Mouse (Mus musculus) T-helper 2 cell (primary cell): ENCODE data around the gene 4931414P19Rik.

Experiments used
- in situ Hi-C: fragments of 300-600 bp; cut with MboI, MseI; formaldehyde crosslinking; loops from one replicate; pipeline ENCODE4 v1.15.1; 2025; ENCODE audit warnings: high pct_unique_total_duplicates

Gene 4931414P19Rik

DNA sequence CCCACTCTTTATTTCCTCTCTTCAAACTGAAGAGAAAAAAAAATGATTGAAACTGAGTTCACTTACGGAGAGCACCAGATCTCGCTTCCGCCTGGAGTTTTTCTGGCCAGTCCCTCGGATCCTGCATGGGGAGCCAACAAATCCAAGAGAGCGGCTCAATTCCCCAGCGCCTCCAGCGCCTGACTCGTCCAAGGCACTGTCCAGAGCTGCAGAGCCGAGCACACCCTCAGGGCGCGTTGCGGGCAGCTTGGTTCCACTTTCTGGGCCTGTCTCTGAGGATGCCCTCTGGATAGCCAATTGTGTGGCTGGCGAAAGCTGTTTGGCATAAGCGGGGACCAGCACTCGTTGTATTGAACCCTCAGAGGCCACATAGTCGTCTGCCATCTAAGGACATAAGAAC is 14.7 kb downstream of the 4931414P19Rik start:
- in situ Hi-C loops, result no loop called here

GRCm38 (mm10) chr14:54583681-54584338 is 22.0 kb downstream of the 4931414P19Rik start:
- in situ Hi-C loops, result no loop called here

GRCm38 (mm10) chr14:54582536-54582935 is 23.3 kb downstream of the 4931414P19Rik start:
- in situ Hi-C loops, result no loop called here

GRCm38 (mm10) chr14:54579638-54580037 is 26.2 kb downstream of the 4931414P19Rik start:
- in situ Hi-C loops, result no loop called here

- in situ Hi-C loops, result no loop called here
These were observed 27.7 kb downstream of the 4931414P19Rik start for GRCm38 (mm10) chr14:54578063-54578462.

GRCm38 (mm10) chr14:54577089-54577982 is 28.5 kb downstream of the 4931414P19Rik start, which contains the start of gene Ajuba:
Gene Ajuba (minus strand): TSS chr14:54577558.
- in situ Hi-C loops, result no loop called here

DNA sequence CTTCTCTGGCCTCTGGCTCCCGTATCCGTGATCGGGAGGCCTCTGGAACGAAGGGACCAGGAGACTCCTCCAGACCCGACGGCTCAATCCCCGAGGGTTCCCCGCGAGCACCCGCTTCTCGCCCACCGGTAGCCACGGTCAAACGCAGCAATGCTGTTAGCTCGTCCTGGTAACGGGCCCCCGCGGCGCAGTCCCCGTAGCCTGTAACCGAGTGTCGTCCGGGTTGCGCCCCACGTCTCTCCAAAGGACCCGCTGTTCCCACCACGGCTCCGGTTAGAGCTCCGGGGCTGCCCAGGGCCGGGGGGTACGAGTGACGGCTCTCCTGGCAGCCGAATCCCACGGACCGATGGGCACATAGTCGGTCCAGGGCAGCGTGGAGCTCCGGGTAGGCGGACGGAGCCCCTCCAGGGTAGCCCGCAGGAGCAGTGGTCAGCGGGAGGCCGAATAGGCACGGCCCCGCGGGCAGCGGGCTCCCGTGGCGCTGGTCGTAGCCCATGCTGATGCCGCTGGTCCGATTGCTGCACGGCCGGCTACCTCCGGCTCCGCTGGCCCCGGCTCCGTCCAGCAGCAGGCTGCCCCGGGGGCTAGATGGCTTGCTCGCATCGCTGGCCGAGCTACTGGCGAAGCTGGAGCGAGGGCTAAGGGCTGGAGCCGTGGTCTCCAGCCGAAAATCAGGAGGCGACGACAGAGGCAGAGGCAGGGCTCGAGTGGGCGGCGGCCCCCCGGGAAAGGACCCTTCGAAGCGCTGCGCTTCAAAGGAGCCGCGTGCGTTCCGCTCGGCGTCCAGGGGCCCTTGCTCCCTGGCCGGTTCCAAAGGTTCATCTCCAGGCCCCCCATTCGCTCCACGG is 29.3 kb downstream of the 4931414P19Rik start:
- in situ Hi-C loops, result no loop called here

DNA sequence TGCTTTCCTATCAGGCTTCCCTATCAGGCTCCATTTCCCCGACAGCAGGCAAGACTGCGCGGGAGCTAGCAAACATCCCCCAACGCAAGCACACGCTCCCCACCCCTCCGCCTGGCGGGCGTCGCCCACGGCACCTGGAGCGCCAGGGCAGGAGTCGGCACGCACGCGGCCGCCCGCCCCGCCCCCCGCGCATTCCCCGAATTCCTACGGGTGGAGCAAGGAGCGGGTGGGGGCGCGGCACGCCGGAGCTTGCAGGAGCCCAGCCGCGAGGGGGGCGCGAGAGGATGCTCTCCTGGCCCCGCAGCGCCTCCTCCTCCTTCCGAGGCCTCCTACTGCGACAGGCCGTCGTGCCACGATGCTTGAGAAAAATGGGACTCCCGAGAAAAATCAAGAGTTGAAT is 30.2 kb downstream of the 4931414P19Rik start:
- in situ Hi-C loops, result no loop called here

GRCm38 (mm10) chr14:54575031-54575430 is 30.8 kb downstream of the 4931414P19Rik start:
- in situ Hi-C loops, result no loop called here

GRCm38 (mm10) chr14:54574253-54574652 is 31.5 kb downstream of the 4931414P19Rik start:
- in situ Hi-C loops, result loop anchor here (5.0 kb wide), 2 partner anchors 38 to 68 kb away; partner anchors contain the start of genes Cdh24 and Gm17606

DNA sequence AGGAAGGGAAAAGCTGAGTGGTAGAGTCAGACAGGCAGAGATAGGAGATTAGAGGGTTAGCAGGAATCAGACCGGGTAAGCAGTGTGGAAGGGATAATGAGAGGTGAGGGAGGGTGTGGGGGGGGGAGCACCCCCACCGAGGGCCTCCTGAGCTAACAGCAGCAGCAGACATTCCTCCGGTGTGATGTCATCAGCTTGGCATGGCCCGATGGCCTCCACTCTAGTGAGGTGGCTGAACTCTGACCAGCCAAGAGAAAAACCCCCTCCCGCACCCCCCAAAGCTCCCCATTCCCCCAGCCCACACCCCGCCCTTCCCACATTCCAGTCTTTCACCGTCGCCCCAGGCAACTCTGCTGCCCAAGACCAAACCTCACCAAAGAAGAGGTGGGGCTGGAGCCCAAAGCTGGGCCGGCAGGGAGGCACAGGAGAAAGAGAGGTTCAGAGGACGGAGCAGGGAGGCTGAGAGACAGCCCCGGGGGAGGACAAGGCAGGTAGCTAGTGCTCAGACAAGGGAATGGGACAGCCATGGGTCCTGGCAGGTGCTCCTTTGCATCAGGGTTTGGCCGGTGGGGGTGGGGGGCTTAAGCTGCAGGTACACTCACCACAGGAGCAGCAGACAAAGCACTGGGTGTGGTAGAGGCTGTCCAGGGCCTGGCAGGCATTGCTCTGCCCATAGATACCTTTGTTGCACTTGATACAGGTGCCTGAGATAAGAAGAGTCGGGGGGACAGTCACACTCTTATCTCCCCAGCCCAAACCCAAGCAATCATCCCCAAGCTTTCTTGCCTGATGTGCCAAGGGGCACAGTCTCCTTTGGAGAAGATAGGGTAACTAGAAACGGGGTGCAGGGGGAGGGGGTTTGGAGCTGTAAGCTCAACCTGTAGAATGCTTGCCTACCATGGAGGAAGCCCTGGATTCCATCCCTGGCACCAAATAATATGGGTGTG is 32.7 kb downstream of the 4931414P19Rik start:
- in situ Hi-C loops, result loop anchor here (5.0 kb wide), 2 partner anchors 39 to 69 kb away; partner anchors contain the start of genes Cdh24 and Gm17606

GRCm38 (mm10) chr14:54572122-54572521 is 33.7 kb downstream of the 4931414P19Rik start:
- in situ Hi-C loops, result loop anchor here (5.0 kb wide), 2 partner anchors 40 to 70 kb away; partner anchors contain the start of genes Cdh24 and Gm17606

DNA sequence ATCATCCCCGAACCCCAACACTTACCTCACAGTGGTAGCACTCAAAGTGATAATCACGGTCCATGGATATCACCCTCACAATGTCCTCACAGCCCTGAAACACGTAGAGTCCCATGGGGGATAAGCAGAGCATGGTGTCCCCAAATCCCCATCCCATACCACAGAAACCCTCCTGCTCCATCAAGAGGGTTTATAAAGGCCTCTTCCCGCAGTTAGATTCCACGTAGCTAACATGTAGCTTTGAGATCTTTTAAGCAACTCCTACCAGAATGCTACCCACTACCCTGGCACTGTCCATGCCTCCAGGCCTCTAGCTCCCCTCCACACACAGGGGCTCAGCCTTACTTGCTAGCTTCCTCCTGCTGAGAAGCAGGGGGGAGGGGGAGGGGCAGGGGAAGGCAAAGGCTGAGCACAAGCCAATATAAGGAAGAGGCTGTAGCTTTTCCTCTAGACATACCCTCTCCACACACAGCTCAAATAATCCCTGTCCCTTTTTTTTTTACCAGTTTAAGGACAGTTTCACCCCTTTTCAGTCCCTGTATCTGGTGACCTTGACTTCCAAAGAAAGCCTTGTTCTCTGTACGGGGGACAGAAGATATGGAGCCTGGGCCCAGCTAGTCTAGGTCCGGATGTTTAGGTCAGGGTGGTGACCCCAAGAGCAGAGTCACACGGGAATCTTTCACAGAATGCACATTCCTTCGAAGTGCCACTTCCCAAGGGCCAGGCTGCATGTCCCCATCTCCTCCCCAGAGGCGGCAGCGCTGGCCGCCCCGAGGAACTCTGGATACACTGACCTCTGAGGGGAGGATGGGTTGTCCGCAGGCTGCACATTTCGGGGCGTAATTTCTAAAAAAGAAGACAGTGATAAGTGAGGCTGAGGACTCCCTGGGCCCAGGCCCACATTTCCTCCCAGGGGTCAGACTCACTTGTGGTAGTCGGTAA is 36.1 kb downstream of the 4931414P19Rik start:
- in situ Hi-C loops, result loop anchor here (5.0 kb wide), 2 partner anchors 43 to 73 kb away; partner anchors contain the start of genes Cdh24 and Gm17606

- in situ Hi-C loops, result no loop called here
These were observed 36.9 kb downstream of the 4931414P19Rik start for GRCm38 (mm10) chr14:54568694-54569414.

DNA sequence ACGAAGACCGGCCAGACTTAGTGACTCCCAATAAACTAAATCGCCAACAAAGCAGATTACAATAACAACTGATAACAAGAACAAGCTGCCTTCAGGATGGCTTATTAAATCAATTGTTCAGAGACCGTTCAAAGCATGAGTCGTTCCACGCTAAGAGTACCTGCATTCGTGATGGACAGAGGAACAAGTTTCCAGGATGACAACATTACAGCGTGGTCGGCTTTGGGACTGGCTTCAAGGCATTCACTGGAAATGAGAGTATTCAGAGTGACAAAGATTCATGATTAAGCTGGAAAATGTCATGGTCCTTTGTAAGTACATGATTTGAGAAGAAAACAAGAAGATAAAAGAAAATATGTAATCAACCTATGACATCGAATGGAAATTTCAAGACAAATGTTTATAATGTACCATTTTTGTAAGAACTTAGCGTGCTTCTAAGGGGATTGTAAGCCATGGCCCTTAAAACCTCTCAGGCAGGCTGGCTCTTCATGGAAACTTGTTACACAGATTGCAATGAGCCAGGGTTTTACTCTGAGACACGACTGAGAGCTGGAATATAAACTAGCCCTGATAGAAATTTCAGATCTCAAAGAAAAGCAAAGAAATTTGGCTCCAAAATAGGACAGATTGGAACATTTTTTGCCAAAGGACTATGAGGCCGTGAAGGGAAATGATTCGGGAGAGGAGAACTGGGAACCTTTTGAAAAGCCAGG is 45.1 kb downstream of the 4931414P19Rik start:
- in situ Hi-C loops, result no loop called here

DNA sequence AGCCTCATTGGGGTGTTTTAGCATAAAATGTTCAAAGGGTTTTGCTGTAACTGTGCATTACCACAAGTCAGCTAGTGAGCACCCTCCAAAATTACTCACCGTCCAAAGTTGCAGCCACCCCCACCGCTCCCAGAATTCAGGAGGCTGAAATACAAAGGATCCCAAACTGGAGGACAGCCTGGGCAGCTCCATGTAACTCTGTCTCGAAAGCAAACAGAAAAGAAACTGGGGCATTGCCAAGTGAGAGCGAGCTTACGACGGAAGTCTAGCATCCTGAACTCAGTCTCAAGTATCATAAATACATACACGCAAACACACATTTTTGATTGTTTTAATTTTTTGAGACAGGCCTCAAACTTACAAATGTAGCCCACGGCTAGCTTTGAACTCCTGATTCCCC is 48.5 kb downstream of the 4931414P19Rik start:
- in situ Hi-C loops, result no loop called here

DNA sequence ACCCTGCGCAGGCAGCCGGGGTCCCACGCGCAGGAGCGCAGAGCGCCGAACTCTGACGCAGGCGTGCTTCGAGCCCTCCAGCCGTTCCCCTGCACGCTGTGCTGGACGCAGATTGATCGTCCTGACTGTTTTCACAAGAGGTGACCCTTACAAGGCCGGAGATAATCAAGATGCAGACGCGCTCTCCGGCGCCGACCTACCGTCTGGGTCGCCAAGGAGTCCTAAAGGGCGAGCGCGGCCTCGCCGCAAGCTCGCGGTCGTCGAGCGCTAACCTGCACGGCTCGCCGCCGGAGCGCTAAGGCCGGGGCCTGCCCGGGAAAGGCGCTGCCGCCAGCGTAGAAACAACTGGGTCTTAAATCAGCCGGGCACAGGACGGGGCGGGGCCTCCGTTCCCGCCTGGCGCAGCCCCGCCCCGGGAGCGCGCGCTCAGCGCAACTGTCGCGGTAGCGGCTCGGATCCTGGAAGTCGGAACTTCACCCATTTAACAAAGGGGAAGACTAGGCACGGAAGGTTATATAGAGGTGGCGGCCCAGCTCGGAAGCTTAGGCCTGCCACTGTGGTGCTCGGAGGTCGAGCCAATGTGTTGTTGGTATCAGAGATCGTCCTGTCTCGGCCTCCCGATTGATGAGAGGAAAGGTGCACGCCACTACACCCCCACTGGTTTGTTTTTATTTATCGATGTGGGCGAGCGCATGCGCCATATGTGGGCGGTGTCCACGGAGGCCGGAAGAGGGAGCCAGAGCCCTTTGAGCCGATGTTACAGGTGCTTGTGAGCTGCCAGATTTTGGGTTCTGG is 51.6 kb downstream of the 4931414P19Rik start, which contains the start of gene Haus4:
Haus4 (minus strand) TSS at position 642 of the 795 bp plus-strand sequence.
- in situ Hi-C loops, result no loop called here
